Mouse (Mus musculus): ENCODE measurements around the gene Cartpt. TPM values are rescaled to one million over a fixed set of nuclear protein-coding genes. Genes with fewer than 3 reads are reported as not detected.

Gene Cartpt
- not detected for total RNA-seq (2023)

GRCm38 (mm10) chr13:99900965-99901364 lies at the start of gene Cartpt:
Gene Cartpt, minus strand, starts transcription at chr13:99901091.

Other genes starting within 250 kb of the Cartpt start
- gene Mccc2, start 114.5 kb upstream of the Cartpt start, total RNA-seq (2023): 10 to 100 TPM; 15.3 to 21.3 TPM
- 10 to 100 TPM; 93.8 to 94.1 TPM for gene Bdp1, start 203.0 kb upstream of the Cartpt start, total RNA-seq (2023)
- gene Serf1, start 206.9 kb upstream of the Cartpt start, total RNA-seq (2023): 1 to 10 TPM; 1.7 to 5.3 TPM
- 10 to 100 TPM; 72.5 to 86.6 TPM for gene Smn1, start 223.8 kb upstream of the Cartpt start, total RNA-seq (2023)